Mouse (Mus musculus) heart, embryonic 11.5 days (tissue): Measurements from ENCODE around the gene Rps6kl1. TPM values are rescaled to one million over a fixed set of nuclear protein-coding genes. Genes with fewer than 3 reads are reported as not detected.
A peak's percentile ranks its signal among the peaks of the same experiment; 100 is the strongest.

ENCODE experiments used
- ATAC-seq: fragments of 200-750 bp; cut with Nextera tagmentation; replicated peaks from 2 replicates; pipeline ENCODE4 v1.8.0; 2017; ENCODE audit warnings: moderate library complexity; ENCODE audit not compliant: insufficient number of reproducible peaks, low FRiP score, low TSS enrichment
- H3K27ac ChIP-seq: fragments of 300-500 bp; sonication (generic); 2 replicates; pipeline ENCODE4 v1.5.1; 2014; ENCODE audit warnings: mild to moderate bottlenecking, low read depth, low read length
- H3K27me3 ChIP-seq: fragments of 300-500 bp; sonication (generic); 2 replicates; pipeline ENCODE4 v1.6.1; 2014; ENCODE audit warnings: mild to moderate bottlenecking, low read length, mixed read lengths; ENCODE audit not compliant: control insufficient read depth, insufficient read depth
- H3K36me3 ChIP-seq: fragments of 300-500 bp; sonication (generic); 2 replicates; pipeline ENCODE4 v1.6.1; 2014; ENCODE audit warnings: mild to moderate bottlenecking, low read length, moderate library complexity, mixed read lengths; ENCODE audit not compliant: control insufficient read depth, insufficient read depth
- H3K4me1 ChIP-seq: fragments of 300-500 bp; sonication (generic); 2 replicates; pipeline ENCODE4 v1.6.1; 2014; ENCODE audit warnings: low read length; ENCODE audit not compliant: control insufficient read depth, insufficient read depth
- H3K4me2 ChIP-seq: fragments of 300-500 bp; sonication (generic); 2 replicates; pipeline ENCODE4 v1.6.1; 2014; ENCODE audit warnings: mild to moderate bottlenecking, moderate library complexity
- H3K4me3 ChIP-seq: fragments of 300-500 bp; sonication (generic); 2 replicates; pipeline ENCODE4 v1.5.1; 2014; ENCODE audit warnings: low read depth, low read length
- H3K9ac ChIP-seq: fragments of 300-500 bp; sonication (generic); 2 replicates; pipeline ENCODE4 v1.6.1; 2014; ENCODE audit warnings: mild to moderate bottlenecking, low read depth, low read length, moderate library complexity
- H3K9me3 ChIP-seq: fragments of 300-500 bp; sonication (generic); replicated peaks from 2 replicates; pipeline ENCODE4 v1.6.1; 2016; ENCODE audit warnings: low read length; ENCODE audit not compliant: control insufficient read depth
- WGBS: fragments of 180-500 bp; shearing (Covaris S2); extraction: QIAGEN DNeasy Blood & Tissue Kit; methylation state at CpG from one replicate; pipeline ENCODE4 v1.1.7; 2014; ENCODE audit not compliant: insufficient replicate concordance; 5-methylcytosine and 5-hydroxymethylcytosine counted together
- polyA plus RNA-seq: library from polyadenylated mRNA; unstranded; fragments of >200 nt; fragmentation: Nextera tagmentation; extraction: Ambion mirVana; gene quantifications from 2 replicates; pipeline ENCODE4 v1.2.1, GENCODE M21; 2014

The Rps6kl1 gene
- polyA plus RNA-seq, 1 experiment from 2014 or later, result 0.94 TPM

- WGBS, result 76% methylated on average over 6 of the region's 6 CpGs
- H3K4me1 ChIP-seq, result peaks cover 4% of the 10 kb centered on the region; the same call in 1 of the 2 replicates
- no peaks in the 10 kb centered on the region for H3K36me3 ChIP-seq
- H3K27ac ChIP-seq, result no peak overlapping the region
- peaks cover 8% of the 10 kb centered on the region; the same call in 1 of the 2 replicates for H3K27me3 ChIP-seq
- no peak overlapping the region for H3K4me2 ChIP-seq
- no peak overlapping the region for H3K9ac ChIP-seq
- ATAC-seq, result no peak
- no peaks in the 10 kb centered on the region for H3K9me3 ChIP-seq
- no peak overlapping the region for H3K4me3 ChIP-seq
Observed at GRCm38 (mm10) chr12:85141096-85141495, 10.0 kb downstream of the Rps6kl1 start.

DNA sequence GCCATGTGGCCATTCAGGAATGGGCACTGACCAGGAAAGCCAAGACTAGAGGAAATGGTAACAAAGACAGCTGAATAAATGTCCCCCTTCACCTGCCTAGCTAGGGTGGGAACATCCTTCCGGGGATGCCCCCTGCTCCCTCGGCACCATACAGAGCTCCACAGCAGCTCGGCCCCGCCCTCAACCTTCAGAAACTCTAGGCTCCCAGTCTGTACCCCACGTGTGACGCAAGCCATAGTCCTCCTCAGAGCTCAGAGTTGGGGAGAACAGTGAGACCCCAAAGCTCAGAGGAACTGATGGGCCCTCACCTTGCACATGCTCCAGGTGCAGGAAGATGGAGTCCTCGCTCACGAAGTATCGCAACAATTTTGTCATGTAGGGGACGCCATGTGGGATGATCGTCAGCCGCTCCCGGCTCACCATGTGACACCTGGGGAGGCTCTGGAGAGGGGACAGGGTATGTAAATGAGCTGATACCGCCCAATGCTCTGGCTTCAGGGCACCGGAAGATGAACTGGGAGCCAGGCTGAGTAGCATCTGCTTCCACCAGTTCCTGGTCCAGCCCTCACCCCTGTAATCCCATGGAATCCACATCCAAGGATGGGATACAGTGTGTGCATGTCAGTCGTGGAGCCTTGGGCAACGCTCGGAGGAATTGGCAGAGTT, 10.9 kb downstream of the Rps6kl1 start:
- Histone ChIP-seq H3K4me3 (no peak overlapping the region), H3K9me3 (no peaks in the 10 kb centered on the region), H3K27me3 (peaks cover 8% of the 10 kb centered on the region; the same call in 1 of the 2 replicates), H3K36me3 (no peaks in the 10 kb centered on the region), H3K27ac (no peak overlapping the region), H3K4me2 (peak overlapping the region; percentile 12; the same call in 1 of the 2 replicates), H3K4me1 (no peaks in the 10 kb centered on the region), H3K9ac (no peak overlapping the region)
- 30% methylated on average over 18 of the region's 18 CpGs for WGBS
- ATAC-seq, result no peak

DNA sequence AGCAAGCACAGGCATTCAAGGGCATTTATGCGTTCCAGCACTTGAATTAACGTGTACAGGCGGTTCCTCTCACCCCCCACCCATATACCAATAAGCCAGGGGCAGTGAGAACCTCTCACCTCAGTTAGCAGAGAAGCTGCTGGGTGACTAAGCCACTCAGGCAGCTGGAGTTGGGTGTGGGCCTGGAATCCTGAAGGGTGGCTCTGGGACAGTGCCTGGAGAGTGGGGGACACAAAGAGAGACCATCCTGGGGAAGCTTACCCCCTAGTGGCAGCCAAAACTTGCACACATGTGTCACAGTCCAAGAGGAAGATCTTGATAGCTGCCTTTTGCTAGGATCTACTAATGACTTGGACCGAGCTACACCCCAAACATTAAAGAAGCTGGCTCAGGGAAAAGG, 14.4 kb downstream of the Rps6kl1 start:
- peaks cover 14% of the 10 kb centered on the region for H3K36me3 ChIP-seq
- H3K4me1 ChIP-seq, result no peaks in the 10 kb centered on the region
- H3K9me3 ChIP-seq, result no peaks in the 10 kb centered on the region
- no peak overlapping the region for H3K27ac ChIP-seq
- H3K27me3 ChIP-seq, result peaks cover 8% of the 10 kb centered on the region; the same call in 1 of the 2 replicates
- ATAC-seq, result no peak
- H3K4me2 ChIP-seq, result no peak overlapping the region
- WGBS, result 78% methylated on average over 4 of the region's 4 CpGs
- no peak overlapping the region for H3K4me3 ChIP-seq
- H3K9ac ChIP-seq, result no peak overlapping the region

GRCm38 (mm10) chr12:85135513-85136470, 15.3 kb downstream of the Rps6kl1 start:
- WGBS, result 74% methylated on average over 19 of the region's 19 CpGs
- peaks cover 22% of the 10 kb centered on the region for H3K36me3 ChIP-seq
- no peak overlapping the region for H3K4me3 ChIP-seq
- no peak overlapping the region for H3K27ac ChIP-seq
- no peaks in the 10 kb centered on the region for H3K4me1 ChIP-seq
- ATAC-seq, result no peak
- H3K4me2 ChIP-seq, result no peak overlapping the region
- H3K27me3 ChIP-seq, result peaks cover 4% of the 10 kb centered on the region; the same call in 1 of the 2 replicates
- H3K9ac ChIP-seq, result no peak overlapping the region
- H3K9me3 ChIP-seq, result no peaks in the 10 kb centered on the region

- H3K9me3 ChIP-seq, result no peaks in the 10 kb centered on the region
- H3K4me3 ChIP-seq, result no peak overlapping the region
- H3K27ac ChIP-seq, result no peak overlapping the region
- 68% methylated on average over 8 of the region's 8 CpGs for WGBS
- no peak for ATAC-seq
- no peak overlapping the region for H3K4me2 ChIP-seq
- no peaks in the 10 kb centered on the region for H3K4me1 ChIP-seq
- H3K9ac ChIP-seq, result no peak overlapping the region
- H3K36me3 ChIP-seq, result peaks cover 38% of the 10 kb centered on the region
- no peaks in the 10 kb centered on the region for H3K27me3 ChIP-seq
Observed at GRCm38 (mm10) chr12:85134043-85134794, 16.8 kb downstream of the Rps6kl1 start.

DNA sequence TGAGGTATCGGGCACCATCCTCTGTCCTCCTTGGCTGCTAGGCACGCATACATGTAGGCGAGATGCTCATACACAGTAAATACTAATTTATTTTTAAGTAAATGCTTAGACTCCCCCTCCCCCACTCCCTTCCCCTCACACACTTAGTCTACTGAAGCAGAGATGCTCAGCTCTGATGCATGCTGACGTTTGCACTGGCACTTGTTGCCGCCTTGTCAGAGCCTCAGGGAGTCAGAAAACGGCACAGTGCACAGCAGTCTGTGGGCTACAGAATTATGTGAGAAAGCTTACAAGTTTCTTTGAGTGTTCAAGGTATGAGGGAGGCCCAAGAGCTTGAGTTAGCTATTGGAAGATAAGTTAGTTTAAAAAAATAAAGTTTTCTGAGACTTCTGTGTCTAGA, 19.7 kb downstream of the Rps6kl1 start:
- Histone ChIP-seq H3K4me2 (no peak overlapping the region), H3K27me3 (no peaks in the 10 kb centered on the region), H3K4me3 (no peak overlapping the region), H3K4me1 (no peaks in the 10 kb centered on the region), H3K9me3 (no peaks in the 10 kb centered on the region), H3K36me3 (peaks cover 50% of the 10 kb centered on the region), H3K27ac (no peak overlapping the region), H3K9ac (no peak overlapping the region)
- ATAC-seq, result no peak
- WGBS, result 86% methylated on average over 6 of the region's 6 CpGs

DNA sequence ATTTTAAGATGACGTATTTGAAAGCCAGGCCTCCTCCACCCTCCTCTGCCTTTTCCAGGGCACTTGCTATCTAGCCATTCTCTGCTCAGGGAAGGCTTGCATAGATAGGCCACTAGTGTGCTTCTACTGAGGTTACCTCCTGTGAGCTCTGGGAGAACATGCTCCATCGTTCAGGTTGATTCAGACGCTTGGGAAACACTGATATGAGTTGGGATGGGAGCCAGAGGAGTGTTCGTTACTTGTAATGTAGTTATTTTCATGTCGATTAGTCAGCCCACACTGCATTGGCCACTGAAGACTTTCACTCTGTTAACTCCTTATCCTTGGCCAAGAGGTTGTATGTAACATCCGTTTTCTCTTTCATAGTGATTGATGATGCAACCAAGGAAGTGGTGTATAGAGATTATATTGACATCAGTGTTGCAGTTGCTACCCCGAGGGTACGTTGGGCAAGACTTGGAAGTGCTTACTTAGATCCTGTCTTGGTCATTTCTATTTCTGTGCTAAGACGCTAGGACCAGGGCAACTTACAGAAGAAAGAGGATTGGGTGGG, 21.6 kb downstream of the Rps6kl1 start:
- Histone ChIP-seq H3K9me3 (no peaks in the 10 kb centered on the region), H3K9ac (no peak overlapping the region), H3K4me2 (no peak overlapping the region), H3K27me3 (no peaks in the 10 kb centered on the region), H3K36me3 (peaks cover 50% of the 10 kb centered on the region), H3K4me1 (no peaks in the 10 kb centered on the region), H3K4me3 (no peak overlapping the region), H3K27ac (no peak overlapping the region)
- 95% methylated on average over 9 of the region's 9 CpGs for WGBS
- no peak for ATAC-seq

DNA sequence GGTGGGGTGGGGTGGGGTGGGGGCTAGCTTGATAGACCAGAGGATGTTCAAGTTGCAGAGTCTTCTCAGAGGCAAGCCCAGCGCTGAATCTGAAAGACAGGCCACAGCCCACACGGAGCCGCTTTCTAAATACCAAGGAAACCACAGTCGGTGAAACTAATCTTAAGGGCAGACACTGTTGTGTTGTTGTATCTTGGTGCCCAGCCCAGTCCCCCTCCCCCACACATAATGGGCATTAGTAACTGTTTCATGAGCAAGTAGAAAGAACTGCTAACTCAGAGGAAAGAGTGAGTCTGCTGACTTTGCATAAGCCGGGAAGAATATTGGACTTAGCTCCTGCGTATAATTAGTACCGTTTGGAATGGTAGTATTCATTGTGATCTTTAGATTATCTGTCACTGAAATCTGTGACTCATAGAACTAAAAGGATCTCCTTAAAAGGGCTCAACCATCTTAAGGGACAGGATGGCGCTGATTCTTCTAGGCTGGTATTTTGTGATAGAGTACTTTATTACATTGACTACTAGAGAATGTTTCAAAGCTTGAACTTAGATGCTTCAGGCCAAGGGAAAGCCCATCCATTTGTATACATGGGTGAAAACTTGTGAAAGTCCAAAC, 24.0 kb downstream of the Rps6kl1 start:
- no peaks in the 10 kb centered on the region for H3K4me1 ChIP-seq
- 78% methylated on average over 8 of the region's 8 CpGs for WGBS

More for the DNA sequence above, 24.0 kb downstream of the Rps6kl1 start:
- Histone ChIP-seq H3K4me2 (no peak overlapping the region), H3K9ac (no peak overlapping the region), H3K36me3 (peaks cover 59% of the 10 kb centered on the region), H3K27me3 (no peaks in the 10 kb centered on the region), H3K27ac (no peak overlapping the region), H3K4me3 (no peak overlapping the region), H3K9me3 (no peaks in the 10 kb centered on the region)
- ATAC-seq, result no peak
